Mouse (Mus musculus): ENCODE data around the gene Rcan3. TPM values are rescaled to one million over a fixed set of nuclear protein-coding genes. Genes with fewer than 3 reads are reported as not detected.

The Rcan3 gene
- polyA plus RNA-seq, 1 experiment: 9.2 TPM

DNA sequence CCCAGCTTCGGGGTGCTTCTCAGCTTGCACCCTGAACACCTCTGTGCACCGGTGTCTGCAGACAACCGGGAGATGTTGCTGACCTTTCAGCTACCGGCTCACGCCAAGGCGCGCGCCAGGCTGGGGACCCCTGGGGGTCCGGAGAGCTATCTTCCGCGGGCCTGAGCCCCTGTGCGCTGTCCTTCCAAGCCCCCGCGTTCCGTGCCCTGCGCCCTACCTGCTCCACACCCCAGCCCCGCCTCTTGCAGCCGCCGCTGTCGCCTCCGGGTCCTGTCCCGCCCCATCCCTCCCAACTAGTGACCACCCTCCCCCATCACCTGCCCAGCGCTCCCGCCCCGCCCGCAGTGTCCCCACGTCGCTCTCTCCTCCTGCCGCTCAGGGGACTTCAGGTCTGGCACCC, 35.7 kb downstream of the Rcan3 start, which contains the start of gene Ncmap:
Ncmap (minus strand) TSS at position 237 of the 400 bp plus-strand sequence.
- peaks cover 31% of the 10 kb centered on the region for H3K27me3 ChIP-seq (ENCODE audit: control insufficient read depth, insufficient read depth, insufficient read length)
- TF ChIP-seq MYOD1 (IDR thresholded peaks at IDR 0.05; ENCODE audit: control insufficient read depth, insufficient read length, low read depth): no peak
- no peak for TF ChIP-seq FOSL1 (IDR thresholded peaks at IDR 0.05; ENCODE audit: insufficient read depth, low read length, poor library complexity, severe bottlenecking)

DNA sequence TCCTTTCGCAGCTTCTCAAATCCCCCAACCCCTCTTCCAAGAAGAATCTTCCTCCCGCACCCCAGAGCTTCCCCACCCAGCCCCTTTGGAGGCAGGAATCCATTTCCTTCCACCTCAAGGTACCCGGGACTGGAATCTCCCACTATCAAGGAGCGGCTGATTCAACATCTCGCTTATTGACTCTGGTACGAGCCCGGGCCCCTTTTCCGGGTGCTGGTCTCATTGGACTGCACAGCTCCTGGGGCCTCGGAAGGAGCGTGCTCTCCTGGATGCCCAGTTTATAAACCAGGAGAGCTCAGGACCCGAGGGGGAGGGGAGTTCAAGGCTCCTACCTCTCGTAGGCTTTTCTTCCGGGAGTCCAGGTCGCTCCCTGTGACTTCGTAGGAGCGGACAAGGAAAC, 36.1 kb downstream of the Rcan3 start:
- Histone ChIP-seq H3K27me3 (ENCODE audit: control insufficient read depth, insufficient read depth, insufficient read length) (peaks cover 31% of the 10 kb centered on the region), H3K79me2 (ENCODE audit: control insufficient read depth, insufficient read depth) (no peaks in the 10 kb centered on the region), H3K36me3 (ENCODE audit: control insufficient read depth, insufficient read depth) (no peaks in the 10 kb centered on the region), H3ac (ENCODE audit: control insufficient read depth, insufficient read length, low read depth) (no peak overlapping the region), H3K79me3 (ENCODE audit: low read depth) (no peaks in the 10 kb centered on the region), H3K4me3 (ENCODE audit: insufficient read depth, poor library complexity, severe bottlenecking) (no peak overlapping the region)
- TF ChIP-seq USF1 (IDR thresholded peaks at IDR 0.05; ENCODE audit: low read depth) (no peak), MYOD1 (IDR thresholded peaks at IDR 0.05; ENCODE audit: control insufficient read depth, insufficient read length, low read depth) (no peak), CTCF (IDR thresholded peaks at IDR 0.05; ENCODE audit: control insufficient read depth, insufficient read depth, insufficient read length) (no peak), CEBPB (IDR thresholded peaks at IDR 0.05; ENCODE audit: low read depth) (no peak), MYOG (IDR thresholded peaks at IDR 0.05; ENCODE audit: control insufficient read depth, extremely low read depth, insufficient read length) (no peak), MAX (IDR thresholded peaks at IDR 0.05) (no peak), FOSL1 (IDR thresholded peaks at IDR 0.05; ENCODE audit: insufficient read depth, low read length, poor library complexity, severe bottlenecking) (no peak)

More for the DNA sequence above, 35.7 kb downstream of the Rcan3 start, which contains the start of gene Ncmap:
- no peaks in the 10 kb centered on the region for H3K36me3 ChIP-seq (ENCODE audit: control insufficient read depth, insufficient read depth)
- no peaks in the 10 kb centered on the region for H3K79me3 ChIP-seq (ENCODE audit: low read depth)
- no peak within 1 kb of the TSS for H3K4me3 ChIP-seq (ENCODE audit: insufficient read depth, poor library complexity, severe bottlenecking)
- H3ac ChIP-seq (ENCODE audit: control insufficient read depth, insufficient read length, low read depth): no peak within 1 kb of the TSS
- no peaks in the 10 kb centered on the region for H3K79me2 ChIP-seq (ENCODE audit: control insufficient read depth, insufficient read depth)

DNA sequence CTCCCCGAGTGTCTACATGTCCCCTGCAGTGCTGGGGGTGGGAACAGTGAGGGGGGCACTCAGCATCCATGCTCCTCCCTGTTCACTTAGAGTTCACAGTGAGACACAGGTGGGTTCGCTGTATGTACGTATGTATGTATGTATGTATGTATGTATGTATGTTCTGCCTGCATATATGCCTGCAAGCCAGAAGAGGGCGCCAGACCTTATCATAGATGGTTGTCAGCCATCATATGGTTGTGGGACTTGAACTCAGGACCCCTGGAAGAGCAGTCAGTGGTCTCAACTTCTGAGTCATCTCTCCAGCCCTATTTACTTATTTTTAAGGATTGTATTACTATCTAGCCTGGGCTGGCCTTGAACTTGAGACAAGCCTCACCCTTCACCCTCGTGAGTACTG, 37.4 kb downstream of the Rcan3 start:
- H3K79me2 ChIP-seq (ENCODE audit: control insufficient read depth, insufficient read depth): no peaks in the 10 kb centered on the region
- H3K27me3 ChIP-seq (ENCODE audit: control insufficient read depth, insufficient read depth, insufficient read length): peaks cover 31% of the 10 kb centered on the region

DNA sequence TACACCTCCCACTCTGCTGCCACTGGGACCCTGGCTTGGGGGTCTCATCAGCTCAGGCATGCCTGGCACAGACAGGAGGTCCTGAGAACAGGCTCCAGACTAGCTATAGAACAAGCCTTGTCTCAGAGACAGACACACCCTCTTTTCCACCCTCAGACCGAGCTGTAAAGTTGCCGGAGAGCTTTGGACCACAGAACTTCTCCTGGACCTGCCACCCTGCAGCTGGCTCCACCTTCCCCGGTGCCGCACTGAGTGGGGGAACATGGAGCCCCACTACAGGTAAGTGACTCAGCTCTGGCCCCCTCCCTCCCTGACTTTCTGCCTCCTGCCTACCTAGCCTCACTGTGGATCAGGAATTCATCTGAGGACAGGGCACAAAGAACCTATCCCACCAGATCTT, 38.3 kb downstream of the Rcan3 start:
- Histone ChIP-seq H3K79me2 (ENCODE audit: control insufficient read depth, insufficient read depth) (no peaks in the 10 kb centered on the region), H3K36me3 (ENCODE audit: control insufficient read depth, insufficient read depth) (no peaks in the 10 kb centered on the region), H3K79me3 (ENCODE audit: low read depth) (no peaks in the 10 kb centered on the region), H3K27me3 (ENCODE audit: control insufficient read depth, insufficient read depth, insufficient read length) (peaks cover 31% of the 10 kb centered on the region), H3K4me3 (ENCODE audit: insufficient read depth, poor library complexity, severe bottlenecking) (no peak overlapping the region), H3ac (ENCODE audit: control insufficient read depth, insufficient read length, low read depth) (no peak overlapping the region)
- TF ChIP-seq MYOG (IDR thresholded peaks at IDR 0.05; ENCODE audit: control insufficient read depth, extremely low read depth, insufficient read length) (no peak), FOSL1 (IDR thresholded peaks at IDR 0.05; ENCODE audit: insufficient read depth, low read length, poor library complexity, severe bottlenecking) (no peak), MYOD1 (IDR thresholded peaks at IDR 0.05; ENCODE audit: control insufficient read depth, insufficient read length, low read depth) (no peak), CTCF (IDR thresholded peaks at IDR 0.05; ENCODE audit: control insufficient read depth, insufficient read depth, insufficient read length) (no peak)

More for the DNA sequence above, 37.4 kb downstream of the Rcan3 start:
- Histone ChIP-seq H3K36me3 (ENCODE audit: control insufficient read depth, insufficient read depth) (no peaks in the 10 kb centered on the region), H3K79me3 (ENCODE audit: low read depth) (no peaks in the 10 kb centered on the region), H3ac (ENCODE audit: control insufficient read depth, insufficient read length, low read depth) (no peak overlapping the region), H3K4me3 (ENCODE audit: insufficient read depth, poor library complexity, severe bottlenecking) (no peak overlapping the region)
- no peak for TF ChIP-seq FOSL1 (IDR thresholded peaks at IDR 0.05; ENCODE audit: insufficient read depth, low read length, poor library complexity, severe bottlenecking)
- no peak for TF ChIP-seq CEBPB (IDR thresholded peaks at IDR 0.05; ENCODE audit: low read depth)
- no peak for TF ChIP-seq MYOG (IDR thresholded peaks at IDR 0.05; ENCODE audit: control insufficient read depth, extremely low read depth, insufficient read length)
- TF ChIP-seq CTCF (IDR thresholded peaks at IDR 0.05; ENCODE audit: control insufficient read depth, insufficient read depth, insufficient read length): no peak
- no peak for TF ChIP-seq USF1 (IDR thresholded peaks at IDR 0.05; ENCODE audit: low read depth)
- no peak for TF ChIP-seq MYOD1 (IDR thresholded peaks at IDR 0.05; ENCODE audit: control insufficient read depth, insufficient read length, low read depth)
- TF ChIP-seq MAX (IDR thresholded peaks at IDR 0.05): no peak

DNA sequence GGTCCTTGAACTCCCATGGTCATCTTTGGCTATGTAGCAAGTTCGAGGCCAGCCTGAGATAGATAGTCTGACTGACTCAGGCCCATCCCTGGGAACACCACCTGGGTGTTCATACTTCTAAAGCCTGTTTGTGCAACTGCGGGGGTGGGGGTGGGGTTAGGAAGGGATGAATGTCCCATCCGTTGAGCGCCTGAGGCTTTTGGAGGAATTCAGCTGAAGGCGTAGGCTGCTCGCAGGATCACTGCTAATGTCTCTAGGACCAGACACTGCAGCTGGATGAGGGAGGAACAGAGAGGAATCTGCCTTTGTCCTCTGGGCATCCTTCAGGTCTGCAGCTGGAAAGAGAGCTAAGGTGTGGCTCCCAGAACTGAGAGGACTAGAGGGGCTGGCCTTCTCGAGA, 39.0 kb downstream of the Rcan3 start:
- Histone ChIP-seq H3K79me3 (ENCODE audit: low read depth) (no peaks in the 10 kb centered on the region), H3ac (ENCODE audit: control insufficient read depth, insufficient read length, low read depth) (no peak overlapping the region), H3K27me3 (ENCODE audit: control insufficient read depth, insufficient read depth, insufficient read length) (peaks cover 29% of the 10 kb centered on the region), H3K4me3 (ENCODE audit: insufficient read depth, poor library complexity, severe bottlenecking) (no peak overlapping the region), H3K36me3 (ENCODE audit: control insufficient read depth, insufficient read depth) (no peaks in the 10 kb centered on the region), H3K79me2 (ENCODE audit: control insufficient read depth, insufficient read depth) (no peaks in the 10 kb centered on the region)
- no peak for TF ChIP-seq MYOD1 (IDR thresholded peaks at IDR 0.05; ENCODE audit: control insufficient read depth, insufficient read length, low read depth)
- TF ChIP-seq FOSL1 (IDR thresholded peaks at IDR 0.05; ENCODE audit: insufficient read depth, low read length, poor library complexity, severe bottlenecking): no peak
- no peak for TF ChIP-seq CTCF (IDR thresholded peaks at IDR 0.05; ENCODE audit: control insufficient read depth, insufficient read depth, insufficient read length)
- no peak for TF ChIP-seq CEBPB (IDR thresholded peaks at IDR 0.05; ENCODE audit: low read depth)
- TF ChIP-seq USF1 (IDR thresholded peaks at IDR 0.05; ENCODE audit: low read depth): no peak
- no peak for TF ChIP-seq MAX (IDR thresholded peaks at IDR 0.05)
- no peak for TF ChIP-seq MYOG (IDR thresholded peaks at IDR 0.05; ENCODE audit: control insufficient read depth, extremely low read depth, insufficient read length)

DNA sequence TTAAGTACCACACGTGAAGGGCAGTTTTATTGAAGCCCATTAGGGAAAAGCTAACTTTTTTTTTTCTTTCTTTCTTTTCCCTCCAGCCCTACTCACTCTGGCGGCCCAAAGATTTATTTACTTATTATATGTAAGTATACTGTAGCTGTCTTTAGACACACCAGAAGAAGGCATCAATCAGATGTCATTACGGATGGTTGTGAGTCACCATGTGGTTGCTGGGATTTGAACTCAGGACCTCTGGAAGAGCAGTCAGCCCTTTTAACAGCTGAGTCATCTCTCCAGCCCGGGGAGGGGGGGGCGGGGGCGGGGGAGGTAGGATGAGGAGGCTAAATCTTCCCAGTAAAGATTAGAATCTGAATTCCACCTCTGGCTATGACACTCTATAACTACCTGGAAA, 40.3 kb downstream of the Rcan3 start:
- no peak for TF ChIP-seq MYOG (IDR thresholded peaks at IDR 0.05; ENCODE audit: control insufficient read depth, extremely low read depth, insufficient read length)
- TF ChIP-seq MAX (IDR thresholded peaks at IDR 0.05): no peak
- no peak for TF ChIP-seq MYOD1 (IDR thresholded peaks at IDR 0.05; ENCODE audit: control insufficient read depth, insufficient read length, low read depth)
- no peak for TF ChIP-seq CEBPB (IDR thresholded peaks at IDR 0.05; ENCODE audit: low read depth)
- no peak for TF ChIP-seq FOSL1 (IDR thresholded peaks at IDR 0.05; ENCODE audit: insufficient read depth, low read length, poor library complexity, severe bottlenecking)
- Histone ChIP-seq H3ac (ENCODE audit: control insufficient read depth, insufficient read length, low read depth) (no peak overlapping the region), H3K4me3 (ENCODE audit: insufficient read depth, poor library complexity, severe bottlenecking) (no peak overlapping the region), H3K79me3 (ENCODE audit: low read depth) (no peaks in the 10 kb centered on the region), H3K79me2 (ENCODE audit: control insufficient read depth, insufficient read depth) (no peaks in the 10 kb centered on the region), H3K36me3 (ENCODE audit: control insufficient read depth, insufficient read depth) (no peaks in the 10 kb centered on the region), H3K27me3 (ENCODE audit: control insufficient read depth, insufficient read depth, insufficient read length) (peaks cover 20% of the 10 kb centered on the region)

Measured in C2C12 (cell line).